Mouse (Mus musculus) small intestine, adult 2 months (tissue): ENCODE measurements around the gene Bckdha.

Experiments
- CTCF ChIP-seq: fragments of 200-500 bp; IDR thresholded peaks from 2 replicates; pipeline ENCODE4 v1.5.1; 2012; ENCODE audit warnings: low read depth, mild to moderate bottlenecking, control low read depth, inconsistent platforms, low read length, moderate library complexity, mixed read lengths; ENCODE audit not compliant: insufficient replicate concordance, insufficient read length; ENCODE audit errors: extremely low read depth
- POLR2A ChIP-seq: fragments of 200-500 bp; IDR thresholded peaks from 2 replicates; pipeline ENCODE4 v1.6.1; 2012; ENCODE audit warnings: low read depth, mild to moderate bottlenecking, control low read depth, inconsistent platforms, low read length, moderate library complexity

- TF ChIP-seq CTCF: no peak
- TF ChIP-seq POLR2A: peak; percentile 28; the same call in 1 of the 2 replicates
These were observed 43.7 kb downstream of the Bckdha start for GRCm38 (mm10) chr7:25614831-25615705.
